Mouse (Mus musculus) liver, adult 2 months (tissue): Measurements from ENCODE around the gene Ralgds.

ENCODE experiments used
- CTCF ChIP-seq: fragments of 200-500 bp; IDR thresholded peaks from 2 replicates; pipeline ENCODE4 v1.5.1; 2011; ENCODE audit warnings: low read depth, low read length, control low read depth
- POLR2A ChIP-seq: fragments of 200-500 bp; IDR thresholded peaks from 2 replicates; pipeline ENCODE4 v1.6.1; 2011; ENCODE audit warnings: low read length, control low read depth; ENCODE audit not compliant: insufficient read depth; ENCODE audit errors: extremely low read depth

- TF ChIP-seq CTCF, result no peak
- no peak for TF ChIP-seq POLR2A
Observed at GRCm38 (mm10) chr2:28596021-28596420, 83.1 kb downstream of the Ralgds start.
